ENCODE assay signal across 27 mouse cellular contexts in the genomic region with DNA sequence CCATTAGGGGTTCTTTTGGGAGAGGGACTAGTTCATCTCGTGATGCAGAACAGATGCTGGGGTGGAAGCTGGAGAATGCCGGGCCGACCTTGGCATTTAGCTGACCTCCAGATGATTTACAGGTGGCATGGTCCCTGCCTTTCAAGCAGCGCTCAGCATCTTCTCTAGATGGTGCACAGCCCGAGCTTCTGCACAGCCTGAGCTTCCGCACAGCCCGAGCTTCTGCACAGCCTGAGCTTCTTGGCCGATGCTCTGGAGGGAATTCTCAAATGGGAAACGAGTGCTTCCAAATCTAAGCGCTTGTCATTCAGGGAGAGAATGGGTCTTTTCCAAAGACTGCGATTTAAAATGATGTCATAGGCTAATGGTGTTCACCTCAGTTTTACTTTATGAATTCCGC.
DNase-seq lines count a peak whose midpoint lies in the region; ATAC-seq and TF ChIP-seq lines count a peak whose summit lies in the region.
"Had no signal": no experiment of that assay in that cellular context is flagged by ENCODE, and none has a peak within 500 bp of the region (broad histone marks: within the 10 kb centered on the region; RNA-seq: fewer than 3 reads in every experiment).

No protein-coding gene starts in this region.

- H3K27ac ChIP-seq in forebrain, postnatal 0 days (ENCODE audit: low read depth, low read length), result no peak overlapping the region
- H3K27ac ChIP-seq in forebrain, embryonic 10.5 days, result no peak overlapping the region
- H3K27ac ChIP-seq: gastrocnemius, adult 2 months; heart, adult 2 months; heart, embryonic 13.5 days; hindbrain, embryonic 15.5 days; kidney, embryonic 15.5 days; liver, embryonic 14.5 days; macrophage; stomach, postnatal 0 days had no signal

- H3K36me3 ChIP-seq in forebrain, postnatal 0 days (ENCODE audit: insufficient read depth), result no peaks in the 10 kb centered on the region
- H3K36me3 ChIP-seq in forebrain, embryonic 10.5 days (replicated peaks), result no peaks in the 10 kb centered on the region
- H3K36me3 ChIP-seq: heart, embryonic 13.5 days; hindbrain, embryonic 15.5 days; kidney, embryonic 15.5 days had no signal

- no peak overlapping the region for H3K4me2 ChIP-seq in forebrain, postnatal 0 days (ENCODE audit: low read depth)
- H3K4me2 ChIP-seq: heart, embryonic 13.5 days; hindbrain, embryonic 15.5 days; kidney, embryonic 15.5 days had no signal

- TF ChIP-seq CTCF in forebrain, postnatal 0 days (IDR thresholded peaks at IDR 0.05; ENCODE audit: low read depth), result no peak

- DNase-seq in embryo, embryonic 10 days (ENCODE audit: low spot score), result peak; percentile 35
- DNase-seq in embryo, embryonic 9.5 days (ENCODE audit: extremely low spot score), result no peak
- peak; percentile 35 for DNase-seq in forebrain, postnatal 0 days
- no peak for DNase-seq in forebrain, embryonic 10.5 days (ENCODE audit: extremely low spot score, low spot score)
- peak; percentile 8 for DNase-seq in adrenal gland, postnatal 25 days
- DNase-seq in mesoderm, embryonic 11.5 days (ENCODE audit: low read depth, low spot score), result peak; percentile 56
- no peak for DNase-seq in adipocyte (ENCODE audit: low spot score)
- DNase-seq: cerebellum, adult 18-20 months; cerebellum, postnatal 10 days; gastrocnemius, postnatal 36 days; heart, adult 2 months; kidney, adult 18-20 months; kidney, postnatal 25 days; liver; lung, adult 2 months; midbrain, embryonic 14.5 days; spleen, adult 18-20 months; thymus, adult 18-20 months; thymus, postnatal 25 days had no signal

- ATAC-seq in forebrain, postnatal 0 days, result no peak

- no peak overlapping the region for H3K4me3 ChIP-seq in forebrain, postnatal 0 days (ENCODE audit: low read depth, low read length)
- no peak overlapping the region for H3K4me3 ChIP-seq in forebrain, embryonic 10.5 days
- H3K4me3 ChIP-seq: erythroblast, embryonic 14.5 days; gastrocnemius, adult 2 months; heart, adult 2 months; heart, embryonic 13.5 days; hindbrain, embryonic 15.5 days; kidney, embryonic 15.5 days had no signal

- no peak overlapping the region for H3K9ac ChIP-seq in forebrain, postnatal 0 days
- H3K9ac ChIP-seq: heart, embryonic 13.5 days; hindbrain, embryonic 15.5 days; kidney, embryonic 15.5 days; liver, embryonic 14.5 days had no signal

- no peaks in the 10 kb centered on the region for H3K9me3 ChIP-seq in forebrain, postnatal 0 days (ENCODE audit: low read length)
- no peaks in the 10 kb centered on the region for H3K9me3 ChIP-seq in forebrain, embryonic 10.5 days
- H3K9me3 ChIP-seq: heart, embryonic 13.5 days; hindbrain, embryonic 15.5 days; kidney, embryonic 15.5 days had no signal

- 42% methylated on average over 12 of the region's 12 CpGs for WGBS in forebrain, postnatal 0 days
- WGBS in forebrain, embryonic 10.5 days, result 78% methylated on average over 12 of the region's 12 CpGs

- no peaks in the 10 kb centered on the region for H3K4me1 ChIP-seq in forebrain, postnatal 0 days (ENCODE audit: insufficient read depth)
- peaks cover 56% of the 10 kb centered on the region for H3K4me1 ChIP-seq in forebrain, embryonic 10.5 days
- H3K4me1 ChIP-seq: heart, embryonic 13.5 days; kidney, embryonic 15.5 days had no signal

- no peaks in the 10 kb centered on the region for H3K27me3 ChIP-seq in forebrain, postnatal 0 days (ENCODE audit: insufficient read depth, low read length)
- H3K27me3 ChIP-seq in forebrain, embryonic 10.5 days (ENCODE audit: poor library complexity, severe bottlenecking), result peaks cover 7% of the 10 kb centered on the region; the same call in 1 of the 2 replicates
- H3K27me3 ChIP-seq: heart, embryonic 13.5 days; hindbrain, embryonic 15.5 days; kidney, embryonic 15.5 days had no signal

Comparison
In these comparisons a context has a peak if more than half of its experiments do, and no peak if none do; other contexts are left out.
1. DNase-seq: peak in embryo, embryonic 10 days (single experiment), forebrain, postnatal 0 days (single experiment), adrenal gland, postnatal 25 days (single experiment) and mesoderm, embryonic 11.5 days (single experiment); none in embryo, embryonic 9.5 days (single experiment), forebrain, embryonic 10.5 days (single experiment) and adipocyte (single experiment).